Mouse (Mus musculus) cerebellum, adult 2 months (tissue): Measurements from ENCODE around the gene Tmem217. TPM values are rescaled to one million over a fixed set of nuclear protein-coding genes. Genes with fewer than 3 reads are reported as not detected.
"Not testable (repeated sequence)": the region's sequence is repeated elsewhere in the genome, so short reads cannot be mapped to it uniquely, and the experiment has no call there.

Experiments used
- DNase-seq, 2 experiments: peaks; one replicate each; pipeline ENCODE4 v3.0.0; 2021
- H3K27ac ChIP-seq: fragments of 200-500 bp; 2 replicates; pipeline ENCODE4 v1.5.1; 2012; ENCODE audit warnings: low read length, control low read depth, inconsistent platforms; ENCODE audit not compliant: insufficient read depth
- H3K27me3 ChIP-seq: fragments of 200-500 bp; 2 replicates; pipeline ENCODE4 v1.6.1; 2012; ENCODE audit warnings: inconsistent platforms, mild to moderate bottlenecking, low read length, moderate library complexity; ENCODE audit not compliant: control insufficient read depth, insufficient read depth
- H3K4me1 ChIP-seq: fragments of 200-500 bp; 2 replicates; pipeline ENCODE4 v1.6.1; 2011; ENCODE audit warnings: low read length; ENCODE audit not compliant: control insufficient read depth, insufficient read depth
- H3K4me3 ChIP-seq: fragments of 200-500 bp; replicated peaks from 2 replicates; pipeline ENCODE3; 2011; ENCODE audit warnings: mild to moderate bottlenecking, low read depth, low read length, control low read depth; ENCODE audit not compliant: insufficient read depth
- CTCF ChIP-seq: fragments of 200-500 bp; IDR thresholded peaks from 2 replicates; pipeline ENCODE4 v1.5.1; 2011; ENCODE audit warnings: low read depth, mild to moderate bottlenecking, control low read depth, low read length, moderate library complexity, borderline replicate concordance; ENCODE audit not compliant: insufficient read depth
- POLR2A ChIP-seq: fragments of 200-500 bp; IDR thresholded peaks from 2 replicates; pipeline ENCODE4 v1.6.1; 2011; ENCODE audit warnings: low read length, control low read depth, borderline replicate concordance; ENCODE audit not compliant: insufficient read depth
- WGBS: fragments of 180-500 bp; shearing (Covaris S2); methylation state at CpG from one replicate; pipeline ENCODE4 v1.1.7; 2018; 5-methylcytosine and 5-hydroxymethylcytosine counted together
- polyA plus RNA-seq: library from polyadenylated mRNA; depleted of rRNA; stranded (reverse); fragments of >200 nt; gene quantifications from 2 replicates; pipeline ENCODE4 v1.2.3, GENCODE M21; 2012

Tmem217 gene
- polyA plus RNA-seq, 1 experiment, result 1.2 TPM

DNA sequence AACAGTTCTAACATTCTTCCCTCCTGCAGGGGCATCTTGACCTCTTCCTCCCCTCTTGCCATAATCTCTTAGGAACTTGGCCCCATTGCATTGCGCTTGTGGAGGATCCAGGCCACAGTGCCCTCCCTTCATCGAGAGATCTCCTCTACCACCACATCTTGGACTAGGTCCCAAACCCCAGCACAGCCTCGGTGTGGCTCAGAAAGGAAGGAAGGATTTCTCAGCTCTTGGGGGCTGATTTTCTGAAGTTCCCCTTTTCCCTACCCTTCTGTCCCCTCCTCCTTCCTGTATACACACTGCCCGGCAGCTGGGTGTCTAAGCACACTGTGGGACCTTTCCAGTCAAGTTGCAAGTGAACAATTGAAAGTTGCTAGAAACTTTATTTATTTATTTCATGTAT is 54.2 kb downstream of the Tmem217 start:
- WGBS, result 49% methylated on average over 4 of the region's 4 CpGs

DNA sequence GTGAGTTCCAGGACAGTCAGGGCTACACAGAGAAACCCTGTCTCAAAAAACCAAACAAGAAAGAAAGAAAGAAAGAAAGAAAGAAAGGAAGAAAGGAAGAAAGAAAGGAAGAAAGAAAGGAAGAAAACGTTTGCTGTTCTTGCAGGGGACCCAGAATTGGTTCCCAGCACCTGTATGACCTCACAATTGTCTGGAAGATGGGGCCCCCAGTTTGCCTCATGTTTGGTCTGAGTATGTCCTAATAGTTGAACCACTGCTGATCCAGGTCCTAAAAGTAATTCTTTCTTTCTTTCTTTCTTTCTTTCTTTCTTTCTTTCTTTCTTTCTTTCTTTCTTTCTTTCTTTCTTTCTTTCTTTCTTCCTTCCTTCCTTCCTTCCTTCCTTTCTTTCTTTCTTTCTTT is 54.7 kb downstream of the Tmem217 start:
- H3K27ac ChIP-seq, H3K27me3 ChIP-seq, DNase-seq, H3K4me3 ChIP-seq, H3K4me1 ChIP-seq: not testable (repeated sequence)
- 96% methylated on average over 1 of the region's 1 CpGs for WGBS

More for the DNA sequence above, 54.2 kb downstream of the Tmem217 start:
- TF ChIP-seq CTCF, result no peak
- no peak for TF ChIP-seq POLR2A
- DNase-seq, result no peak
- Histone ChIP-seq H3K4me1 (no peaks in the 10 kb centered on the region), H3K27me3 (no peaks in the 10 kb centered on the region; the same call in 1 of the 2 replicates), H3K4me3 (no peak overlapping the region), H3K27ac (no peak overlapping the region)

- H3K27ac ChIP-seq, result no peak overlapping the region
- H3K4me1 ChIP-seq, result no peaks in the 10 kb centered on the region
- H3K27me3 ChIP-seq, result no peaks in the 10 kb centered on the region; the same call in 1 of the 2 replicates
- no peak overlapping the region for H3K4me3 ChIP-seq
- TF ChIP-seq POLR2A, result no peak
- TF ChIP-seq CTCF, result no peak
- 95% methylated on average over 3 of the region's 3 CpGs for WGBS
- DNase-seq, result no peak
These were observed 55.2 kb downstream of the Tmem217 start for GRCm38 (mm10) chr17:29497071-29497354.

- no peak for TF ChIP-seq POLR2A
- no peak for TF ChIP-seq CTCF
- Histone ChIP-seq H3K27me3 (no peaks in the 10 kb centered on the region), H3K4me1 (no peaks in the 10 kb centered on the region), H3K4me3 (no peak overlapping the region), H3K27ac (no peak overlapping the region)
- DNase-seq, result no peak
- 76% methylated on average over 6 of the region's 6 CpGs for whole genome bisulfite sequencing
These were observed 55.7 kb downstream of the Tmem217 start for GRCm38 (mm10) chr17:29496211-29497070.

GRCm38 (mm10) chr17:29494732-29495076 is 57.5 kb downstream of the Tmem217 start:
- H3K27me3 ChIP-seq, result no peaks in the 10 kb centered on the region
- no peaks in the 10 kb centered on the region for H3K4me1 ChIP-seq
- DNase-seq, result no peak
- TF ChIP-seq CTCF, result no peak
- H3K4me3 ChIP-seq, result no peak overlapping the region
- no peak overlapping the region for H3K27ac ChIP-seq
- 61% methylated on average over 8 of the region's 8 CpGs for WGBS

DNA sequence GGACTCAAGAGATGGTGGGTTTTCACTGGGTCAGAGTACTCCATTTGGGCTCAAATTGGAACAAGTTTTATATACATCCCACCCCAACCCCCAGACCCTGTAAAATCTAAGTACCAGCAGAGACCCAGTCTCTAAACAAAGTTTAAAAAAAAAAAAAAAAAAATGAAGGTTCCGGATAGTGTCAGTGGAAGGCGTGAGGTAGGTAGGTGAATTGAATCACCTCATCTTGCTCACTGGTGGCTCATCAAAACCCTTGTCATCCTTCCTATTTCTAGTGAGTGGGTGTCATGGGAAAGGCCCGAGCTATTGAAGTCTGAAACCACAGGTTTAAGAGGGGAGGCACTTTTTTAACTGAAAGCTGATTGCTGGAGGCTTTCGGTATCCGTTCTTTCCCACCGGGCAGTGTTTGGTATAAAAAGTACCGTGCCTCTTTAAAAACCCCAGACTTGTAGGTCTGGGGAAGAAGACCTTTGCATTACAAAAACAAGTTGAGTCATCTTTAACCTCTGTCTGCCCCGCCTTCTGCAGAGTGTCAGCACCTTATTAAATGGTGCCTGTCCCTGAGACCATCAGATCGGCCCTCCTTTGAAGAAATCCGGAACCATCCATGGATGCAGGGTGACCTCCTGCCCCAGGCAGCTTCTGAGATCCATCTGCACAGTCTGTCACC is 58.0 kb downstream of the Tmem217 start:
- Histone ChIP-seq H3K27ac (no peak overlapping the region), H3K4me3 (no peak overlapping the region), H3K27me3 (no peaks in the 10 kb centered on the region), H3K4me1 (no peaks in the 10 kb centered on the region)
- TF ChIP-seq CTCF (no peak), POLR2A (no peak)
- 76% methylated on average over 10 of the region's 10 CpGs for WGBS
- no peak for DNase-seq

- WGBS, result 59% methylated on average over 11 of the region's 11 CpGs
- H3K27ac ChIP-seq, result no peak overlapping the region
- no peak for DNase-seq
- TF ChIP-seq CTCF, result no peak
- no peak for TF ChIP-seq POLR2A
- H3K27me3 ChIP-seq, result no peaks in the 10 kb centered on the region
- no peaks in the 10 kb centered on the region for H3K4me1 ChIP-seq
- no peak overlapping the region for H3K4me3 ChIP-seq
These were observed 58.7 kb downstream of the Tmem217 start for GRCm38 (mm10) chr17:29493461-29493980.

DNA sequence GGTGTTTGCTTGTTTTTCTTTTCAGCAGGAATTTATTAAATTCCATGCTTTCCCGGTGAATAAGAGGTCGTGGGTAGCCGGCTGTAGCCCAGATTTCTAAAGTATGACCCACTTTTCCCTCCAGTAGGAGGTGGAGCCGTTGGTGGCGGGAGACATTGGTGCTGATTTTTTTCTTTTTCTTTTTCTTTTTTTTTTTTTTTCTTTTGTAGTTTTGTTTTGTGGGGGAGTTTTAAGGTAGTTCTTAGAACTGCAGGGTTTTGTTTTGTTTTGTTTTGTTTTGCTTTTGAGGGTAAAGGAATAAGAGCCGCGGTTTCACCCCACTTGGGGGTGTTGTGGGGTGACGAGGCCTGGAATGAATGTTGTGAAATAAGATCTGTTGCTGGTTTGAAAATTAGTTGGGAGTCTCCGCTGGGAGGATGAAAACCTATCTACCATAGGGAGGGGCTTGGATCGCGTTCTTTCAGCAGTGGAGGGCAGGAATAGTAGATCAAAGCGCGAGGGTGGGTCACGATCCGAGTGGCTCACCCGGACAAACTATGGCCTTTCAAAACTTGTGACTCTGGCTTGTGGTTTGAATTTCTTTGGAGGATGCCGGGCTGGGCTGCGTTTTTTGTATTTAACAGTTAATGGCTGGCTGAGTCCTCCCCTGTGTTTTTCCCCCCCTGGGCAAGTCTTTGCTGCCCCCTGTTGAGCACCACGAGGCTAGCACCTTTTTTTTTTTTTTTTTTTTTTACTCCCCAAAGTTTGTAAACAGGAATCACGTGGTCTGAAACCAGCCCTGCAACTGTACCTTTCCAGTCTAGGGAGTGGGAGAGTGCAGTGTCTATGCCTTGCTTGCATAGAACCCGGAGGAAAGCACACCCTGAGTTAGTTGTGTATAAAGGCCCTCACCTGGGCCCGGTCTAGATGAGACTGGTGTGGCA is 59.7 kb downstream of the Tmem217 start:
- DNase-seq, result peak; percentile 52 to 66
- WGBS, result 6% methylated on average over 22 of the region's 22 CpGs
- Histone ChIP-seq H3K27ac (no peak overlapping the region), H3K27me3 (no peaks in the 10 kb centered on the region), H3K4me1 (no peaks in the 10 kb centered on the region), H3K4me3 (peak overlapping the region; percentile 75)
- TF ChIP-seq POLR2A (no peak), CTCF (peak; percentile 67)
